Mouse (Mus musculus) brain, embryonic 14.5 days (tissue): ENCODE results near the gene Tmod1. TPM values are rescaled to one million over a fixed set of nuclear protein-coding genes. Genes with fewer than 3 reads are reported as not detected.

Experiments
- DNase-seq: peaks from one replicate; pipeline ENCODE4 v3.0.0-alpha.2; 2011; ENCODE audit warnings: low read depth
- CTCF ChIP-seq: fragments of 200-500 bp; IDR thresholded peaks from 2 replicates; pipeline ENCODE4 v1.5.1; 2012; ENCODE audit warnings: inconsistent platforms, mild to moderate bottlenecking, moderate library complexity, borderline replicate concordance; ENCODE audit not compliant: insufficient read depth, insufficient read length; ENCODE audit errors: extremely low read depth
- POLR2A ChIP-seq: fragments of 200-500 bp; IDR thresholded peaks from 2 replicates; pipeline ENCODE4 v1.6.1; 2012; ENCODE audit warnings: mild to moderate bottlenecking, inconsistent platforms, borderline replicate concordance; ENCODE audit not compliant: poor library complexity, insufficient read depth, insufficient read length, severe bottlenecking; ENCODE audit errors: extremely low read depth
- polyA plus RNA-seq: library from polyadenylated mRNA; depleted of rRNA; stranded (reverse); fragments of >200 nt; gene quantifications from 2 replicates; pipeline ENCODE4 v1.2.3, GENCODE M21; 2012

Tmod1 gene
- polyA plus RNA-seq, 1 experiment, result 0.71 TPM

- no peak for TF ChIP-seq POLR2A
- DNase-seq, result no peak
Measured at GRCm38 (mm10) chr4:46064961-46065360, 26.2 kb downstream of the Tmod1 start.

GRCm38 (mm10) chr4:46065695-46066340 is 27.1 kb downstream of the Tmod1 start:
- peak; percentile 15 for DNase-seq
- TF ChIP-seq CTCF (no peak), POLR2A (no peak)

GRCm38 (mm10) chr4:46068060-46068459 is 29.3 kb downstream of the Tmod1 start:
- no peak for DNase-seq

GRCm38 (mm10) chr4:46068573-46068972 is 29.8 kb downstream of the Tmod1 start:
- no peak for TF ChIP-seq CTCF
- no peak for TF ChIP-seq POLR2A
- no peak for DNase-seq

More at GRCm38 (mm10) chr4:46068060-46068459, 29.3 kb downstream of the Tmod1 start:
- TF ChIP-seq CTCF, result no peak
- no peak for TF ChIP-seq POLR2A

- TF ChIP-seq POLR2A, result no peak
- no peak for TF ChIP-seq CTCF
- no peak for DNase-seq
Measured at GRCm38 (mm10) chr4:46069851-46070482, 31.2 kb downstream of the Tmod1 start.

GRCm38 (mm10) chr4:46072631-46073030 is 33.9 kb downstream of the Tmod1 start:
- DNase-seq, result no peak
- TF ChIP-seq POLR2A, result no peak
- TF ChIP-seq CTCF, result no peak

GRCm38 (mm10) chr4:46073736-46074135 is 35.0 kb downstream of the Tmod1 start:
- DNase-seq, result peak; percentile 76
- no peak for TF ChIP-seq CTCF

- no peak for DNase-seq
- no peak for TF ChIP-seq POLR2A
- TF ChIP-seq CTCF, result no peak
Measured at GRCm38 (mm10) chr4:46075664-46076063, 36.9 kb downstream of the Tmod1 start.

- no peak for DNase-seq
- TF ChIP-seq POLR2A, result no peak
- TF ChIP-seq CTCF, result no peak
Measured at GRCm38 (mm10) chr4:46076892-46077291, 38.2 kb downstream of the Tmod1 start.

- no peak for DNase-seq
- TF ChIP-seq POLR2A, result no peak
- TF ChIP-seq CTCF, result no peak
Measured at GRCm38 (mm10) chr4:46080261-46080660, 41.5 kb downstream of the Tmod1 start.

- TF ChIP-seq POLR2A, result no peak
- no peak for TF ChIP-seq CTCF
- DNase-seq, result no peak
Measured at GRCm38 (mm10) chr4:46082555-46082954, 43.8 kb downstream of the Tmod1 start.
